In genomic region chr15:101086956-101087355, GRCm38 (mm10) we compare ENCODE assay signal across 14 mouse cellular contexts. TPM values are rescaled to one million over a fixed set of nuclear protein-coding genes. Genes with fewer than 3 reads are reported as not detected.
DNase-seq lines count a peak whose midpoint lies in the region; ATAC-seq and TF ChIP-seq lines count a peak whose summit lies in the region.
"Had no signal": no experiment of that assay in that cellular context is flagged by ENCODE, and none has a peak within 500 bp of the region (broad histone marks: within the 10 kb centered on the region; RNA-seq: fewer than 3 reads in every experiment).

No protein-coding gene starts in this region.

- DNase-seq in midbrain, postnatal 0 days (ENCODE audit: low spot score): peak; percentile 58
- peak; percentile 20 for DNase-seq in brain, adult 2 months (ENCODE audit: low read depth, low spot score)
- DNase-seq in kidney, postnatal 10 days: peak; percentile 63
- no peak for DNase-seq in frontal cortex, adult 2 months (ENCODE audit: extremely low spot score in 1 of 2, low spot score in 1 of 2)
- DNase-seq in midbrain, embryonic 14.5 days: no peak
- no peak for DNase-seq in left cerebral cortex, adult 18-20 months (ENCODE audit: low spot score in 2 of 2)
- DNase-seq: layer of hippocampus, postnatal 36 days had no signal

- no peak overlapping the region for H3K27ac ChIP-seq in midbrain, postnatal 0 days (ENCODE audit: low read depth, low read length)
- H3K27ac ChIP-seq in midbrain, embryonic 16.5 days (ENCODE audit: low read length): no peak overlapping the region
- H3K27ac ChIP-seq in midbrain, embryonic 14.5 days (replicated peaks; ENCODE audit: low read depth, low read length): no peak overlapping the region
- H3K27ac ChIP-seq: lung, embryonic 15.5 days; neural tube, embryonic 12.5 days had no signal

- H3K9me3 ChIP-seq in midbrain, postnatal 0 days (ENCODE audit: low read length): no peaks in the 10 kb centered on the region
- no peaks in the 10 kb centered on the region for H3K9me3 ChIP-seq in midbrain, embryonic 16.5 days (replicated peaks; ENCODE audit: control insufficient read depth, low read length, poor library complexity, severe bottlenecking)
- H3K9me3 ChIP-seq in midbrain, embryonic 14.5 days (ENCODE audit: control insufficient read depth, low read length): no peaks in the 10 kb centered on the region
- H3K9me3 ChIP-seq: lung, embryonic 15.5 days; neural tube, embryonic 12.5 days had no signal

- H3K27me3 ChIP-seq in midbrain, postnatal 0 days (ENCODE audit: insufficient read depth, low read length): no peaks in the 10 kb centered on the region
- no peaks in the 10 kb centered on the region for H3K27me3 ChIP-seq in midbrain, embryonic 16.5 days (ENCODE audit: control insufficient read depth, insufficient read depth, low read depth, low read length)
- peaks cover 58% of the 10 kb centered on the region for H3K27me3 ChIP-seq in myocyte (ENCODE audit: control insufficient read depth, insufficient read depth, insufficient read length)
- no peaks in the 10 kb centered on the region for H3K27me3 ChIP-seq in midbrain, embryonic 14.5 days (ENCODE audit: control insufficient read depth, insufficient read depth, low read length)
- H3K27me3 ChIP-seq: lung, embryonic 15.5 days had no signal

- 63% methylated on average over 3 of the region's 3 CpGs for WGBS in midbrain, postnatal 0 days
- 78% methylated on average over 3 of the region's 3 CpGs for WGBS in midbrain, embryonic 16.5 days
- WGBS in midbrain, embryonic 14.5 days: 76% methylated on average over 3 of the region's 3 CpGs

- H3K9ac ChIP-seq in midbrain, postnatal 0 days (replicated peaks; ENCODE audit: low read length, poor library complexity, severe bottlenecking): no peak overlapping the region
- no peak overlapping the region for H3K9ac ChIP-seq in midbrain, embryonic 16.5 days (ENCODE audit: low read depth, low read length)
- H3K9ac ChIP-seq in midbrain, embryonic 14.5 days (replicated peaks; ENCODE audit: low read length): no peak overlapping the region
- H3K9ac ChIP-seq: lung, embryonic 15.5 days; neural tube, embryonic 12.5 days had no signal

- no peak overlapping the region for H3ac ChIP-seq in myocyte (ENCODE audit: control insufficient read depth, insufficient read length)

- H3K36me3 ChIP-seq in midbrain, postnatal 0 days (ENCODE audit: insufficient read depth, low read length): no peaks in the 10 kb centered on the region
- H3K36me3 ChIP-seq in midbrain, embryonic 16.5 days (ENCODE audit: control insufficient read depth, insufficient read depth, low read length): no peaks in the 10 kb centered on the region
- no peaks in the 10 kb centered on the region for H3K36me3 ChIP-seq in myocyte (ENCODE audit: control insufficient read depth, insufficient read depth)
- no peaks in the 10 kb centered on the region for H3K36me3 ChIP-seq in midbrain, embryonic 14.5 days (ENCODE audit: control insufficient read depth, insufficient read depth, low read length)
- H3K36me3 ChIP-seq: lung, embryonic 15.5 days; neural tube, embryonic 12.5 days had no signal

- H3K79me2 ChIP-seq in myocyte (ENCODE audit: control insufficient read depth, insufficient read depth): no peaks in the 10 kb centered on the region

- no peak for TF ChIP-seq POLR2A in myocyte (IDR thresholded peaks at IDR 0.05; ENCODE audit: insufficient read length, low read depth)

- H3K4me2 ChIP-seq in midbrain, postnatal 0 days (ENCODE audit: low read depth, low read length, poor library complexity, severe bottlenecking): no peak overlapping the region
- no peak overlapping the region for H3K4me2 ChIP-seq in midbrain, embryonic 16.5 days (ENCODE audit: low read length)
- H3K4me2 ChIP-seq in myocyte (ENCODE audit: low read depth): peak overlapping the region; percentile 49
- H3K4me2 ChIP-seq in midbrain, embryonic 14.5 days (ENCODE audit: low read length): no peak overlapping the region
- H3K4me2 ChIP-seq: lung, embryonic 15.5 days; neural tube, embryonic 12.5 days had no signal

- H3K4me3 ChIP-seq in midbrain, postnatal 0 days (ENCODE audit: low read depth, low read length): no peak overlapping the region
- no peak overlapping the region for H3K4me3 ChIP-seq in midbrain, embryonic 16.5 days (ENCODE audit: low read depth, low read length)
- no peak overlapping the region for H3K4me3 ChIP-seq in myocyte
- no peak overlapping the region for H3K4me3 ChIP-seq in midbrain, embryonic 14.5 days (replicated peaks; ENCODE audit: low read depth, low read length)
- H3K4me3 ChIP-seq: erythroblast, embryonic 14.5 days; lung, embryonic 15.5 days; neural tube, embryonic 12.5 days had no signal

- peaks cover 2% of the 10 kb centered on the region; the same call in 1 of the 2 replicates for H3K4me1 ChIP-seq in midbrain, postnatal 0 days (ENCODE audit: insufficient read depth, low read length)
- H3K4me1 ChIP-seq in midbrain, embryonic 16.5 days (ENCODE audit: control insufficient read depth, insufficient read depth, low read length): peaks cover 7% of the 10 kb centered on the region
- peaks cover 6% of the 10 kb centered on the region; the same call in 1 of the 2 replicates for H3K4me1 ChIP-seq in midbrain, embryonic 14.5 days (ENCODE audit: control insufficient read depth, insufficient read depth, low read length)

- TF ChIP-seq CTCF in midbrain, postnatal 0 days (IDR thresholded peaks at IDR 0.05): no peak

- no peak for ATAC-seq in midbrain, postnatal 0 days (ENCODE audit: low FRiP score)
- no peak for ATAC-seq in midbrain, embryonic 16.5 days
- ATAC-seq in midbrain, embryonic 14.5 days (ENCODE audit: low FRiP score, low TSS enrichment): no peak

TF ChIP-seq in myocyte, 11 proteins besides CTCF, POLR2A, EP300 and RAD21:
- TF ChIP-seq CEBPB (IDR thresholded peaks at IDR 0.05; ENCODE audit: insufficient read depth, poor library complexity, severe bottlenecking): 0 out of 2 replicates have a peak, but pooled peaks have one; percentile 25
- no peak for TF ChIP-seq REST (IDR thresholded peaks at IDR 0.05; ENCODE audit: insufficient read depth, insufficient read length)

RNA-seq across cellular contexts. Expression of gene Fignl2, which starts 8.6 kb away (rescaled TPM):
- total RNA-seq in midbrain, postnatal 0 days (2014; rRNA removed): 1.0 and 3.4 TPM in 2 replicates
- 0.04 and 0.05 TPM in 2 replicates for polyA plus RNA-seq in midbrain, postnatal 0 days (2015; fragmentation: Nextera tagmentation; extraction: Ambion mirVana)
- polyA plus RNA-seq in midbrain, embryonic 16.5 days (2015; fragmentation: Nextera tagmentation; extraction: Ambion mirVana): 0.04 TPM in 1 of 2 replicates, not detected in the other
- 0.02 TPM for polyA plus RNA-seq in myocyte (2012; fragmentation: generic; extraction: Trizol)
- 1.2 and 1.3 TPM in 2 replicates for polyA plus RNA-seq in frontal cortex, adult 2 months (2012; rRNA removed)
- 0.09 and 0.11 TPM in 2 replicates for polyA plus RNA-seq in midbrain, embryonic 14.5 days (2014; fragmentation: Nextera tagmentation; extraction: Ambion mirVana)
- total RNA-seq in left cerebral cortex, adult 18-20 months (2021): 1 to 10 TPM; 1.3 to 1.4 TPM
- total RNA-seq: MEL had no signal
- polyA plus RNA-seq: erythroblast, embryonic 14.5 days had no signal

RNA-seq across cellular contexts. Expression of gene Ankrd33, which starts 28.6 kb away (rescaled TPM):
- total RNA-seq in midbrain, postnatal 0 days (2014; rRNA removed): not detected in 2 replicates
- not detected in 2 replicates for polyA plus RNA-seq in midbrain, postnatal 0 days (2015; fragmentation: Nextera tagmentation; extraction: Ambion mirVana)
- polyA plus RNA-seq in midbrain, embryonic 16.5 days (2015; fragmentation: Nextera tagmentation; extraction: Ambion mirVana): not detected in 2 replicates
- polyA plus RNA-seq in myocyte (2012; fragmentation: generic; extraction: Trizol): not detected
- not detected in 2 replicates for polyA plus RNA-seq in frontal cortex, adult 2 months (2012; rRNA removed)
- polyA plus RNA-seq in midbrain, embryonic 14.5 days (2014; fragmentation: Nextera tagmentation; extraction: Ambion mirVana): not detected in 2 replicates
- not detected for total RNA-seq in left cerebral cortex, adult 18-20 months (2021)
- total RNA-seq: layer of hippocampus, postnatal 36 days; MEL had no signal
- polyA plus RNA-seq: erythroblast, embryonic 14.5 days; heart, embryonic 16.5 days; lung, embryonic 15.5 days; neural tube, embryonic 12.5 days had no signal

RNA-seq across cellular contexts. Expression of gene Gm47841, which starts 39.8 kb away (rescaled TPM):
- not detected in 2 replicates for total RNA-seq in midbrain, postnatal 0 days (2014; rRNA removed)
- polyA plus RNA-seq in midbrain, postnatal 0 days (2015; fragmentation: Nextera tagmentation; extraction: Ambion mirVana): not detected in 2 replicates
- not detected in 2 replicates for polyA plus RNA-seq in midbrain, embryonic 16.5 days (2015; fragmentation: Nextera tagmentation; extraction: Ambion mirVana)
- polyA plus RNA-seq in myocyte (2012; fragmentation: generic; extraction: Trizol): not detected
- polyA plus RNA-seq in frontal cortex, adult 2 months (2012; rRNA removed): not detected in 2 replicates
- polyA plus RNA-seq in midbrain, embryonic 14.5 days (2014; fragmentation: Nextera tagmentation; extraction: Ambion mirVana): not detected in 2 replicates
- not detected for total RNA-seq in left cerebral cortex, adult 18-20 months (2021)
- total RNA-seq: layer of hippocampus, postnatal 36 days; MEL had no signal
- polyA plus RNA-seq: erythroblast, embryonic 14.5 days; heart, embryonic 16.5 days; neural tube, embryonic 12.5 days had no signal

RNA-seq across cellular contexts. Expression of gene Acvrl1, which starts 41.4 kb away (rescaled TPM):
- total RNA-seq in midbrain, postnatal 0 days (2014; rRNA removed): 8.4 and 11.2 TPM in 2 replicates
- 6.1 and 6.7 TPM in 2 replicates for polyA plus RNA-seq in midbrain, postnatal 0 days (2015; fragmentation: Nextera tagmentation; extraction: Ambion mirVana)
- polyA plus RNA-seq in midbrain, embryonic 16.5 days (2015; fragmentation: Nextera tagmentation; extraction: Ambion mirVana): 8.0 and 10.6 TPM in 2 replicates
- 0.10 TPM for polyA plus RNA-seq in myocyte (2012; fragmentation: generic; extraction: Trizol)
- polyA plus RNA-seq in frontal cortex, adult 2 months (2012; rRNA removed): 20.7 and 22.4 TPM in 2 replicates
- polyA plus RNA-seq in midbrain, embryonic 14.5 days (2014; fragmentation: Nextera tagmentation; extraction: Ambion mirVana): 3.3 and 4.4 TPM in 2 replicates
- total RNA-seq in left cerebral cortex, adult 18-20 months (2021): 10 to 100 TPM; 12.1 to 14.2 TPM
- polyA plus RNA-seq: erythroblast, embryonic 14.5 days had no signal

Comparison
In these comparisons a context has a peak if more than half of its experiments do, and no peak if none do; other contexts are left out.
1. DNase-seq: peak in midbrain, postnatal 0 days (single experiment), brain, adult 2 months (single experiment) and kidney, postnatal 10 days (single experiment); none in frontal cortex, adult 2 months (0 of 2), midbrain, embryonic 14.5 days (single experiment) and left cerebral cortex, adult 18-20 months (0 of 2).